Mouse (Mus musculus): ENCODE measurements around the gene Fchsd2. TPM values are rescaled to one million over a fixed set of nuclear protein-coding genes. Genes with fewer than 3 reads are reported as not detected.

The Fchsd2 gene
- total RNA-seq, 2 experiments from 2014 or later, result 22.8 to 25.3 TPM

- intact Hi-C loops (cut with DNase I), result no loop called here
- DNase-seq, result no peak
These were observed 73.9 kb downstream of the Fchsd2 start for GRCm38 (mm10) chr7:101166568-101166967.

- intact Hi-C loops (cut with DNase I), result no loop called here
- DNase-seq, result no peak
These were observed 77.8 kb downstream of the Fchsd2 start for GRCm38 (mm10) chr7:101170482-101170881.

- no peak for DNase-seq
- intact Hi-C loops (cut with DNase I), result no loop called here
These were observed 78.3 kb downstream of the Fchsd2 start for GRCm38 (mm10) chr7:101171002-101171401.

GRCm38 (mm10) chr7:101173331-101173730 is 80.7 kb downstream of the Fchsd2 start:
- DNase-seq, result no peak

GRCm38 (mm10) chr7:101178751-101179150 is 86.1 kb downstream of the Fchsd2 start:
- DNase-seq, result no peak
- intact Hi-C loops (cut with DNase I), result no loop called here

More at GRCm38 (mm10) chr7:101173331-101173730, 80.7 kb downstream of the Fchsd2 start:
- intact Hi-C loops (cut with DNase I), result no loop called here

GRCm38 (mm10) chr7:101191326-101191969 is 98.8 kb downstream of the Fchsd2 start:
- intact Hi-C loops (cut with DNase I), result no loop called here
- no peak for DNase-seq

GRCm38 (mm10) chr7:101210826-101211225 is 118.2 kb downstream of the Fchsd2 start:
- intact Hi-C loops (cut with DNase I), result no loop called here
- DNase-seq, result no peak

GRCm38 (mm10) chr7:101213515-101214263 is 121.0 kb downstream of the Fchsd2 start:
- intact Hi-C loops (cut with DNase I), result no loop called here
- DNase-seq, result no peak

- intact Hi-C loops (cut with DNase I), result no loop called here
- DNase-seq, result no peak
These were observed 124.1 kb downstream of the Fchsd2 start for GRCm38 (mm10) chr7:101216724-101217123.

- no peak for DNase-seq
- intact Hi-C loops (cut with DNase I), result no loop called here
These were observed 130.8 kb downstream of the Fchsd2 start for GRCm38 (mm10) chr7:101223501-101223900.

GRCm38 (mm10) chr7:101229336-101229735 is 136.7 kb downstream of the Fchsd2 start:
- DNase-seq, result no peak
- intact Hi-C loops (cut with DNase I), result no loop called here

GRCm38 (mm10) chr7:101231458-101231857 is 138.8 kb downstream of the Fchsd2 start:
- intact Hi-C loops (cut with DNase I), result loop anchor here (2.0 to 10.0 kb wide), 4 partner anchors 56 to 327 kb away; no protein-coding TSS in a partner anchor
- no peak for DNase-seq

GRCm38 (mm10) chr7:101232716-101233115 is 140.1 kb downstream of the Fchsd2 start:
- intact Hi-C loops (cut with DNase I), result loop anchor here (5.0 to 10.0 kb wide), 2 partner anchors 55 to 328 kb away; no protein-coding TSS in a partner anchor
- no peak for DNase-seq

- intact Hi-C loops (cut with DNase I), result loop anchor here (10.0 kb wide), 1 partner anchor 332 kb away; no protein-coding TSS in a partner anchor
- no peak for DNase-seq
These were observed 144.2 kb downstream of the Fchsd2 start for GRCm38 (mm10) chr7:101236712-101237473.

GRCm38 (mm10) chr7:101248760-101249159 is 156.1 kb downstream of the Fchsd2 start:
- DNase-seq, result no peak
- intact Hi-C loops (cut with DNase I), result no loop called here

- intact Hi-C loops (cut with DNase I), result no loop called here
- no peak for DNase-seq
These were observed 156.5 kb downstream of the Fchsd2 start for GRCm38 (mm10) chr7:101249173-101249572.

- DNase-seq, result no peak
- intact Hi-C loops (cut with DNase I), result no loop called here
These were observed 160.4 kb downstream of the Fchsd2 start for GRCm38 (mm10) chr7:101253071-101253470.

GRCm38 (mm10) chr7:101258482-101258881 is 165.8 kb downstream of the Fchsd2 start:
- DNase-seq, result no peak
- intact Hi-C loops (cut with DNase I), result no loop called here

GRCm38 (mm10) chr7:101261941-101262546 is 169.4 kb downstream of the Fchsd2 start:
- intact Hi-C loops (cut with DNase I), result no loop called here
- DNase-seq, result no peak

- intact Hi-C loops (cut with DNase I), result no loop called here
- no peak for DNase-seq
These were observed 170.8 kb downstream of the Fchsd2 start for GRCm38 (mm10) chr7:101263511-101263910.

Data from heart, postnatal 36 days (tissue).